Mouse (Mus musculus) retina, postnatal 7 days (tissue): ENCODE measurements around the gene Frmd4a.
"Not testable (repeated sequence)": the region's sequence is repeated elsewhere in the genome, so short reads cannot be mapped to it uniquely, and the experiment has no call there.

Experiments used
- DNase-seq: peaks from one replicate; pipeline ENCODE4 v3.0.0-alpha.2; 2012; ENCODE audit warnings: low read depth, low spot score

Frmd4a gene

GRCm38 (mm10) chr2:4555221-4555631, 537.7 kb downstream of the Frmd4a start:
- no peak for DNase-seq

GRCm38 (mm10) chr2:4556188-4556587, 538.7 kb downstream of the Frmd4a start:
- DNase-seq: no peak

DNA sequence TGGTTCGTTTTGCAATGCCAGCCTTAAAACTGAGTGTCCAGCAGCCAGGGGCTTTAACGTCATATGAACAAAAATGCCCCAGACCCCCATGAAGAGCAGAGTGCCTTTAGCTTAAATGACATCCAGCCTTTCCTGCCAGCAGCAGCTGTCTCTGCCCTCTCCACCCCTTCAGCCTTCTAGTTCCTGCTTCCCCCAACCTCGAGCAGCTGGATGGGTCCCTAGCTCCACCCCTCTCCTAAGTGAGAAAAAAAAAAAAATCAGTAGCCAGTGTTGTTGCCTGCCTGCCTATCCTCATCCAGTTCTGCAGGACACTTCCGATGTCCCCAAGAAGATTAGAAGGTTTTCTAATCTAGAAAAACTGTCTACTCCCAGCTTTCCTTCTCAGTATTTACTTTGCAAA, 539.5 kb downstream of the Frmd4a start:
- no peak for DNase-seq

GRCm38 (mm10) chr2:4557466-4557865, 539.9 kb downstream of the Frmd4a start:
- DNase-seq: no peak

- DNase-seq: no peak
These were observed 541.2 kb downstream of the Frmd4a start for GRCm38 (mm10) chr2:4558651-4559203.

DNA sequence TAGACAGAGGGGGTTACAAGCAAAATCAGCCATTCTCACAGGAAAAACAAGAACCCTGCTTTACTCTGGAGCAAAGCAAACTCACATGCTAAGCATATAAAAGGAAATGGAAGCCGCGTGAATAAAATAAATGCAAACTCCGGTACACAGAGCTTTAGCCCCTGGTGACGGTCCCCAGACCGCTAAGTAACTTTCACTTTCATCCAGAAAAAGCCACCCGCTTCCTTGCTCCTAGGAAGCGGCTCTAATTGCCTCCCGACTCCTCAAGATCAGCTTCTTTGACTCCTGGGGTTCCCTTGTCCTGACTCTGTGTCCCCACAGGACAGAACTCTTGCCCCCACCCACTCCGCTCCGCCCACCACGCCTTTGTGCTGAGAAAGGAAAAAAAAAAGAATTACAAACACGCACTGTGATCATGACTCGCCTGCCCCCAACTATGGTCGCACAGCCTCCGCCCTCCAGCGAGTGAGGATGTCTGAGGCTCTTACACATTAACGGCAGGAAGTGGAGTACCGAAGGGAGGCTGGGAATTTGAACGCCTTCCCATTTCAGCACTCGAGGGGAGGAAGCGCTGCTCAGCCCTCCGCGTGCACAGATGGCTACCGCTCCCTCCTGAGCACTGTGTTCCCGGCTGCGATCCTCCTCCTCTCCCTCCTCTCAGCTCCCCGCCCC, 541.8 kb downstream of the Frmd4a start:
- peak; percentile 31 for DNase-seq

DNA sequence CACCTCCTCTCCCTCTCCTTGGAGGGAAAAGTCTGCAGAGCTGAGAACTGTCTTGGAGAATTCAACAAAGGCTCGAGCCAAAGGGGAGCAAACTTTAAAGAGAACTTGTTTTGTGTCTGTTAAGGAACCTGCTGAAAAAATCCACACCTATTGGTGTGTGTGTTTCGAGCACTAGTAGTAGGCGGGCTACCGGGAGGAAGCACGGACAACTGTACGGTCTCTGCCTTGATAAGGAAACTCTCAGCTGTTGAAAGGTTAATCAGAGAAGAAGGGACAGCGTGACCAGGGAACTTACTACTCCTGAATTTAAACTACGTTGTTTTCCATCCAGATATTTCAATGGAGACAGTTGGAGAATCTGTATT, 542.3 kb downstream of the Frmd4a start:
- DNase-seq: no peak

- DNase-seq: not testable (repeated sequence)
These were observed 543.0 kb downstream of the Frmd4a start for GRCm38 (mm10) chr2:4560516-4560915.

DNA sequence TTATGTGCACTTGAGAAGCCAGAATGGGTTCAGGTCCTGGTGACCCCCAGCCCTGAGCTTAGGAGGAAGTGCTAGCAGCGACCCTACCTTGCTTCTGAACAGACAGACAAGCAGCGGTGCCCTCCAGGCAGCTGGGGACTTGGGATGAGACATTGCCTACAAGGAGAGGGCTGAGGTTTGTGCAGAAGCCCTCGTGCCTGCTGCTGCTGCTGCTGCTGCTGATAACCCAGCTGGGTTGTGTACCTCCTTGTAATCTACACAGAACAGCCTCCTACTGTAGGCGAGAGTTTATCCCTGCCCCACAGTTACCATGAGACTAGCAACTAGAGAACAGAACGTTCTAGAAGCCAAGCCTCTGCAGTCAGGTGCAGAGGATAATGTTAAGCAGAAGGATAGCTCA, 543.7 kb downstream of the Frmd4a start:
- no peak for DNase-seq

DNA sequence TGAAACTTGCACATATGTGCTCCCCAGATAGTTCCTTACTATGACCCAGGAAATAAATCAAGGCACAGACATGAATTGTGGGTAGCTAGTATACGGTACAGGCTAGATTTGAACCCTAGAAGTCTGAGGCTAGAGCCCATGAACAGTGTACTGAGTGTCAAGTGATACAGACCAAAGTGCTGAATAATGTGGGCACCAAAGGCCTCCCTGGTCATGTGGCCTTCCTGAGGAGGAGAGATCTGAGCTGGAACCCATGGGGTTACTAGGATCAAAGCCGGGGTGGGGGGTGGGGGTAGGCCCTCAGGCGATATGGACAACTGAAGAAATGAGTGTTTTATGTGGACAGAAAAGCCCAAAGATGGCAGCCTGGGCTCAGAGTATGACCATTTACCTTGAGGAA, 544.9 kb downstream of the Frmd4a start:
- DNase-seq: no peak

DNA sequence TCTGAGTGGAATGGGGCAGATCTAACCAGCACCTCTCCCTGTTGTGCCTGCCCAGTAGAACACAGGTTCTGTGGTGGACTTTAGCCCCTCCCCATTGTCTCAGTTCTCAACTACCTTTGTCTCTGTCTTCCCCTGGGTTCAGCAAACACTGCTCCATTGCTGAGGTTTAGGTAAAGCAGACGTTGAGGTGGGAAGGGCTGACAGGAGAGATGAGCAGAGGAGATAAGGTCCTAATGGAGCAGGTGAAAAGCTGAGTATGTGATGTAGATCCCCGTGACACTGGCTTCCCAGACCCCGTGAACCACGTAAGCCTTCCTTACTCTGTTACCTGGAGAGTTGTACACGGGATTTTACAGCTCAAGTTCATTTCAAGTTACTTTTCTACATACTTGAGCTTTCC, 545.3 kb downstream of the Frmd4a start:
- DNase-seq: no peak

DNA sequence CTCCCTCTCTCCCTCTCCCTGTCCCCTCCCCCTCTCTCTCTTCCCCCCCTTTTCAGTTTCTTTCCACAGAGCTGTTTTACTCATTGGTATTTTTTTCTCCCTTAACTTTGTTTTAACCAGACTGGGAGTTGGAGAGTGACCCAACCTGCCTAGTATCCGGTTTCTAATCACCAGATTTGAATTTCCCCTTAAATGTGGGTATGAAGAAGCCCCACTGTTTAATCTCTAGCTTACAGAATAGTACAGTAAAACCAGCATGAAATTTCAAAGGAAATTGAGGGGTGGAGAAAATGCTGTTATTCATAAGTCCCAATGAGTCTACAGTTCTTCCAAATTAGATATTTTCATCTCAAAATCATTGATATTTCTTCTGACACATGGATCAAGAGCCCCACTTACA, 545.8 kb downstream of the Frmd4a start:
- DNase-seq: no peak

DNA sequence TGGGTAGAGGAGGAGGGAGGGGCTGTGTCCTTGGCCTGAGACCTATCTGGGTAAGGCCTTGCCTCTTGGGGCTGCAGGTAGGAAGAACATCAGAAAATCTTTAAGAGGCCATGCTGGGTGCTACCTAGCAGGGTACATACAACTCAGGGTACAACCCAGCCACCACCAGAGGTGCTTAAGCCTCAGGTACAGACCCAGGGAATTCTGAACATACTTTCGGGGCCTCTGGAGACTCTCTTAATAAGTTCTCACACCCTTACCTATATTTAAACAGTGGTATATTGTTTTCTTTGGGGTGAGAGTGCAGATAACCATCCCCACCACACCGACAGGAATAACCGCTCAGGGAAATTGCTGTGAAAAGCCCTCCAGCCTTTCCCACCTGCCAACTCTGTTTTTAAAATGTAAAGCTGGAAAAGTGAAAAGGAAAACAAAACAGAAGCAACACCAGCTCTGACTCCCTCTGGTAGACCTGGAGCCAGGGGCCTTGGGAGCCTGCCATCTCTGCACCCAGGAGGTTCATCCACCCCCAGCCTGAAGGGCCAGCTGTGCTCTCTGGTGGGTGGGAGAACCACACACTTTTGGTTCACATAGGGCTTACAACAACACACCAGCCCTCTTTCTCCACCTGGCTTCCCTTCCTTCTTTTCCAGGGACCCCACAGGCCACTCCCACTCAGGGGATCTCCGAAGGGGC, 548.9 kb downstream of the Frmd4a start:
- DNase-seq: no peak

DNA sequence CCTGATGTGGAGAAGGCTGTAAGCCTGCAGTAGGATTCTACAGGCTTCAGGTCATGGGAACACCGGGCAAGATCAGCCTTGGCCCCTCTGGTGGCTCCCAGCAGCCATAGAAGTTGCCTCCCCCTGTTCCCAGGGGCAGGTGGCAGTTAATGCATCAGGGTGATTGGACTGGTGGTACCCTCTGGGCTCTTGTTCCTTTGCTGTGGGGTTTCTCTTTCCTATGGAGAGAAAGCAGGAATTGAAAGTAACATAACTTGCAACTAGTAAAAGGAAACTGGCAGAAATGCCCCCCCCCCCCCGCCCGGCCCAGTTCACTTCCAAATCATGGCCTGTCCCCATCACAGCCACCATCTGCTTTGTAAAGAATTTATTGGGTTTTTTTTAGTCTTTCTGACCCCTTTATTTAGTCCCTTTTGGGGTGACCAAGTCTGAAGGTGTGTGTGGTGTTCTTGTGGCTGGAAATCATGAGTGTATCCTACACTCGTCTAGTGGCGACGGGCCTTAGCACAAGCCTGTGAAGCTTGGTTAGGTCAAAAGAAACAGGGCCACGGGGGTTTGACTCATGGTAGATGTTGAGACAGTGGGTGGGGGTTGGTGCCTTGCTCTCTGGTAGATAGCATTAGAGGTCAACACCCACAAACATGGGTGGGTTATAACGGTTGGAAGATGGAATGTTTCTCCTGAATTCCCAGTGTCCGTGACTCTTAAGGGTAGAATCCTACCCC, 549.6 kb downstream of the Frmd4a start:
- DNase-seq: no peak

GRCm38 (mm10) chr2:4568967-4569366, 551.5 kb downstream of the Frmd4a start:
- DNase-seq: no peak

DNA sequence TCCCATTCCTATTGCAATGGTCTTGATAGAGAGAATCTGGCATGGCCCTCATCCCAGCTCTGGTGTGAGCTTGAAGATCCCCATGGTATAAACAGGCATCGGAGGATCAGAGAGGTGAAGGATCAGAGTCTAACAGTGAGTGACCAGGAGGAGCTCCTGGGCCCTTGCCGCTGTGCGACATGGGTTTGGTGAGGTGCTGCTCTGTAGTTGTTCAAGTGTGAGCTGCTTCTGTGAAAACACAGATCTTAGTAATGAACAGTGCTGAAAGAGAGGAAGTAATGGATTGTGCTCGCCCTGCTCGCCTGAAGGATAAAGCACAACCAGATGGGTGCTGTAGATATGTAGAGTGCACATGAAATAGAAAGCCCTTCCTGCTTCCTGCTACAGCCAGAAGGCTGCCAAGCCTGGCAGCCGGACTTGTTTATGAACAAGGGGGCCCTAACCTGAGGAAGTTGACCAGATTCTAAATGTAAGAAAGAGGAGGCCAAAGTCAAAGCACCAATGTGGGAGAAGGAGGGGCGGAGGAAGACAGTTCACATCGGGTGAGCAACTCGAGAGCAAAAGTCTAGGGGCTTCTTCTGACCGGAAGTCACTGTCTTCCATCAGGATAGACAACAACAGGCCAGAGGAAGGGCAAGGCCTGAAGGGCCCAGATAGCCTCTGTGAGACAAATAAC, 552.8 kb downstream of the Frmd4a start:
- DNase-seq: no peak

DNA sequence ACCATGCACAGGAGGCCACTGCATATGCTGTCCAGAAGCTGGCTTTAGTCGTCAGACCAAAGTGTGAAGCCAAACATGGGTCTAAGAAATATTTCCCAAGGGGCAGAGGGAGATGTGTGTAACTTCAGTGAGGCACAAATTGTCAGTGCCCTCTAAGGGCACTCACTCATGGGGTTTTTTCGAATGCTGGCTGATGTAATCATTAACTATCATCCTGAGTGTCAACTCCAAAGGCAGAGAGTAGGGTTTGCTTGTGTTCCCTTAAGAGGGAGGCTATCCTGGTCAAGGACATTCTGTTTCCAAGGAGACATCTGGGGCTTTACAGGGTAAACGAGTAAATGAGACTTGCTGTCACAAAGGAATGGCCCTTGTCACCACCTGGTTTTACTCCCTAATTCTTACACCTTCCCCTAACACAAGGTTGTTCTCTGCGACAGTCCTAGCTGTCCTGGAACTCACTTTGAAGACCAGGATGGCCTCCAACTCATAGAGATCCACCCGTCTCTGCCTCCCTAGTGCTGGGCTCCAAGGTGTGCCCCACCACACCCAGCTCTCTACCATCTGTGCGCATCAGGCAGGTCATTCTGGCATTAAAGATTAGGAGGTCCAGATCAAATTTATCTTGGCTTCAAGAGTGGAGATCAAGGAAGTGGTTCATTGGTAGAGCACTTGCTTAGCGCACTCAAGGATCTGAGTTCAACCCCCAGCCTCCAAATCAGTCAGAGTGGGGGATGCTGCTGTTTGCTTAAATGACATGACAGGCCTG, 555.2 kb downstream of the Frmd4a start:
- DNase-seq: no peak

- no peak for DNase-seq
These were observed 555.9 kb downstream of the Frmd4a start for GRCm38 (mm10) chr2:4573386-4573785.

DNA sequence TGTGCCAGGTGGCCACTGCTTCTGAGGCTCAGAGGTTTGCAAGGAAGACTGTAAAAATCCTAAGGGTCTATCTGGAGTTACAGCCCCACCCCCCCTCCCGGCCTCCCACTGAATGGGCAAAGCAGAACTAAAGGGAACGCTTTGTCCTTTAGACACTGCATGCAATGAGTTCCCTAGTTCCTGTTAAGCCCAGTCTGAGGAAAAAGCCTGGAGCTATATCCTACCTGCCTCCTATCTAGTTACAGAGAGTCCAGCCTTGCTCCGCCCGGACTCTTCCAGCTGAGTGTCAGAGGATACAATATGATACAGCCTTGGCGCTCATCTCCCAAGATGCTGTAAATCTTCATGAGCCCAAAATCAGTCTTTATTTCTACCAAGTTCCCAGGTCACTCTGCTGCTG, 556.7 kb downstream of the Frmd4a start:
- no peak for DNase-seq

DNA sequence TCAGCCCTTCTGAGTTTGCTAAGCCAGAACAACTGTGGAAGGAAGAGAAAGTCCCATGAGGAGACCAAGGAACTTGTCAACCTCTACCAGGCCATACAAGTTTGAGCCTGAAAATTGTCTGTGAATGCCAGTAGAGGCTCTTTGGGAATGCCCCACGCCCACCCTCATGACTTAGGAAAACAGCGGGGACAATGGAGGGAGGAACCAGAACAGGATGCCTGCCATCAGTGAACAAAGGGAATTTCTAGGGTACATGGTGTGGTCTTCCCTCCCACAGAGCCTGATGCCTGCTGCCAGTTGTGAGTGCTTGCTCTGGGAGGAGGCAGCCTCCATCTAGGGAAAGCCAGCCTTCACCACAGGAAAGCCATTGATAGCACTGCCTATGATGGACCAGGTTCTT, 557.6 kb downstream of the Frmd4a start:
- no peak for DNase-seq

DNA sequence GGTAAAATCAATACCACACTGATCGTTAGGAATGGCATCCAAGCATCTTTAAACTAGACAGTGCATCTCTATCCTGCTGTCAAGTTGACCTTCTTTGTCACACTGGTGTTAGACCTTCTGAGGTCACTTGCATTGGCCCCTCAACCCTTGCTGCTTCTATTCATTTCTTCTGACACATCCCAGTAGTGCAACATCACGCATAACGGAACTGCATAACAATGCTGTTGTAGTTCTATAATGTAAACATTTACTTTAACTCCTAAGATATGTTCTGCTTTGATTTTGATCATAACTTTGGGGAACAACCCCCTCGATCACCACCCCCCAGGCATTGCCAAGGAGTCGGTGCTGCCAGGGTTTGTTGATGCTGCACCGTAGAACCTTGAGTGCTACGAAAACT, 558.5 kb downstream of the Frmd4a start:
- DNase-seq: no peak
